Mouse (Mus musculus) forebrain, embryonic 14.5 days (tissue): ENCODE measurements around the gene Timm8a2. TPM values are rescaled to one million over a fixed set of nuclear protein-coding genes. Genes with fewer than 3 reads are reported as not detected.

Experiments
- polyA plus RNA-seq: library from polyadenylated mRNA; unstranded; fragments of >200 nt; fragmentation: Nextera tagmentation; extraction: Ambion mirVana; gene quantifications from 2 replicates; pipeline ENCODE4 v1.2.1, GENCODE M21; 2014

Timm8a2 gene
- polyA plus RNA-seq, 1 experiment from 2014 or later, result not detected

Other genes with a start within 250 kb of the Timm8a2 start
- gene Dock9, start 236.8 kb upstream of the Timm8a2 start, polyA plus RNA-seq, result 8.5 and 12.6 TPM in 2 replicates
- gene Ubac2, start 156.1 kb upstream of the Timm8a2 start, polyA plus RNA-seq, result 55.6 and 56.9 TPM in 2 replicates
- gene Gpr18, start 118.9 kb upstream of the Timm8a2 start, polyA plus RNA-seq, result not detected in 2 replicates
- 0.74 and 1.1 TPM in 2 replicates for gene Gpr183, start 69.5 kb upstream of the Timm8a2 start, polyA plus RNA-seq
- gene Tm9sf2, start 72.4 kb downstream of the Timm8a2 start, polyA plus RNA-seq, result 110 and 122 TPM in 2 replicates
- 16.0 and 18.9 TPM in 2 replicates for gene Clybl, start 147.0 kb downstream of the Timm8a2 start, polyA plus RNA-seq